Mouse (Mus musculus) heart, adult 11 months (tissue): ENCODE measurements around the gene Gjb2.
A peak's percentile ranks its signal among the peaks of the same experiment; 100 is the strongest.

Source experiments
- DNase-seq: peaks from one replicate; pipeline ENCODE4 v3.0.0; 2022

The Gjb2 gene

DNA sequence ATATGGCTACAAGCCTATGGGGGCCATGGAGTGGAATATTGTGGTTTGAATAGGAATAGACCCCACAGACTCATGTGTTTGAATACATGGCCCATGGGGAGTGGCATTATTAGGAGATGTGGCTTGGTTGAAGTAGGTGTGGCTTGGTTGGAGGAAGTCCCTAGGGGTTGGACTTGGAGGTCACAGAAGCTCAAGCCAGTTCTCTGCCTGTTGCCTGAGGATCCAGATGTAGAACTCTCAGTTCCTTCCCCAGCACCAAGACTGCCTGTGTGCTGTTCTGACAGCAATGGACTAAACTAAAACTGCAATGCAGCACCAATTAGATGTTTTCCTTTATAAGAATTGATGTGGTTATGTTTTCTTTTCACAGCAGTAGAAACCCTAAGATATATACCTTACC is 38.4 kb downstream of the Gjb2 start:
- no peak for DNase-seq

DNA sequence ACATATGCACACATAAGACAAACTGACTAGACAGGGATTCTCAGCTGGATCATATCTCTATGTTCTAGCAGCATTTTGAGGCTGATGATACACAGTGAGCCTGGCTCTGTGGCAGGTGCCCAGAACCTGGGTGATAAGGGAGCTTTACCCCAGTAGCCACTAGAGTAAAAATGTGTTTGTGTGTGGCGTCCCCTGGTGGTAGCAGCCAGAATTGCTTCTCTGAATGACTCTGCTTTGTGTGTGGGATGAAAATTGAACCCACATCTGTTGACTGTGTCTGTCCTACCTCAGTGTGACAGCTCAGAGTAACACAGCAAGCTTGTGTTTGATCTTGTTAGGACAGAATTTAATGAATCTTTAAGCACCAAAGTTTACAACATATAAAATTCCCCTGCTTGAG is 44.5 kb downstream of the Gjb2 start:
- DNase-seq = peak; percentile 90

DNA sequence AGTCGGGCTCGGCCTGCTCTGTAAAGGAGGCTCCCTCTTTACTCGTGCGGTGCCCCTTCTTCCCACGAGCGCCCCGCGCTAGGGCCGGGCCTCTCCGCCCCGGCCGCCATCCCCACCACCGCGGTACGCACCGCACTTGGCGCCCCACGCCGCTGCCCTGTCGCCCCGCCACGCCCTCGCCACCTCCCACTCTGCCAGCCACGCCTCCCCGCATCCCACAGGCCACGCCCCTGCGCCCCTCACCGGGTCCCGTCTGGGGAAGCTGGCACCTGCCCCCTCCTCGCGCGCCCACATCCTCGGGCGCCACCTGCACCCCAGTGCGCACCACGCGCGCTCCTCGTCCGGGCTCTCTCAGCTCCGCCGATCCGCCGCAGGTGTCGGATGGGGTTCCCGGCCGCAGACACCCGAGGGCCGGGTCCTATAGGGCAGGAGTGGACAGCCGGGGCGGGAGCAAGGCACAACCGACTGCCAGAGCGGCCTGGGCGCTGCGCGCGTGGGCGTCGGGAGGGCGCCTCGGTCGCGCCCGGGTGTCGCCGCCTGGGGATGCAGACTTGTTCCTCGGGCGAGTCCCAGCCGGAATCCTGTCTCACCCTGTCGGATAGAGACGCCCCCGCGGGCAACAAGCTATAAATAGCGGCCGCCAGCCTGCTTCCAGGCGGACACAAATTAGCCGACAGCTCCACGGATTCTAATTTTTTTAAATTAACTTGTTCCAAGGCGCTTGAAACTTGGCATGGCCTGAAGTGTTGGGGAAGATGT is 46.8 kb downstream of the Gjb2 start, which contains the start of gene Gja3:
Gene Gja3, minus strand, starts transcription at position 538 of the 759 bp plus-strand sequence.
- peak; percentile 93 for DNase-seq

DNA sequence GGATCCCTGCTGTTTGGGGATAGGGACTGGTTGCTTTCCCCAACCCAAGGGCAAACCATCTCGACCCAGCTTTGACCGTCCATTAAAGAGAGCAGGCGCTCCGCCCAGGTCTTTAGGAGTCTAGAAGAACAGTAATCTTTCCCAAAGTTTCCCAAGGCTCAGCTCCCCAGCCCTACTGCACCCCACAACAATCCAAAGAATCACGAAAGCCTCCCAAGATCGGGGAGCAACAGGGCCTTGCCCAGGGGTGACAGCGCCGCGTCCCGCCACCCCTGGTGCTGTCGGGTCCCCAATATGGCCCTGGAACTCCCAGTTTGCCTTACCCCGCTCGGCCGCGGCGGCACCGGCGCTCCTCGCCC is 47.3 kb downstream of the Gjb2 start:
- DNase-seq = no peak

DNA sequence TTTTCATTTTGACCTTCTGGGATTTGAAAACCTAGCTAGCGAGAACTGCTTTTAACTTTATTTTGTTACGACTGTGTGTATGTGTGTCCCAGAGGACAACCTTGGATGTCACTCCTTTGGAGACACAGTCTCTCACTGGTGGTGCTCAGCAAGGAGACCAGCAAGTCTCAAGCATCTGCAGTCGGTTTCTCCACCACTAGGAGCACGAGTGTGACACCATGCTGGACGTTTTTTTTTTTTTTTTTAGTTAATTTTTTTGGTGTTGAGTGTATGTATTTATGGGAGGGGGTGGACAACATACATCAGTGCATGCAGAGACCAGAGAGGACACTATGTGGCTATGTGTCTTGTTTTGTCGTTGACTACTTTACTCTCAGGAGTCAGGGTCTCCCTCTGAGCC is 51.8 kb downstream of the Gjb2 start:
- no peak for DNase-seq
